Mouse (Mus musculus): ENCODE measurements at regions not wholly inside any gene's neighbourhood (a gene's known extent, or its start where the extent isn't known, plus 50 kb on each side); places are given as distances from the start of the nearest gene placed in this dataset.

DNA sequence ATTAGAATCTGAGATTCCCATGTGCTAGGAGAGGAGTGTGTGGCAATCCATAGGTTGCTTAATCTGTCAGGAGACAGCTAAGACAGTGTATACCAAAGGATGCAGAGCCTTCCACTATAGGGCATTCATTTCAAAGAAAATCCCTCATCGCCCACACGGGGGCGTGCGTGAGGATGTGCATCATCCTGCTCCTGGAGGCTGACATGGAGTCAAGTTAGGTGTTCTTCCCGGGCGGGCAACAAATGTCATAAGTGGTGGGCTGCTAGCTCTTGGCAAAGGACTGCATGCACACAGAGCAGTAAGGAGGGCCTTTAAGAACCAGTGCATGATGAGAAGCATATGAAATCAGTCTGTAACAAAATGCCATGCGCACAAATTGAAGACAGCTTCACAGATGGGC, 95.7 kb upstream of the Mrps22 start:
- TF ChIP-seq POLR2A (IDR thresholded peaks at IDR 0.05; ENCODE audit: insufficient read depth, low read depth, low read length) (no peak), CTCF (IDR thresholded peaks at IDR 0.05; ENCODE audit: insufficient read depth, low read depth, low read length) (no peak)

Measured in olfactory bulb, adult 2 months (tissue).